Comparison of ENCODE assay signal across 25 mouse cellular contexts in the genomic region with DNA sequence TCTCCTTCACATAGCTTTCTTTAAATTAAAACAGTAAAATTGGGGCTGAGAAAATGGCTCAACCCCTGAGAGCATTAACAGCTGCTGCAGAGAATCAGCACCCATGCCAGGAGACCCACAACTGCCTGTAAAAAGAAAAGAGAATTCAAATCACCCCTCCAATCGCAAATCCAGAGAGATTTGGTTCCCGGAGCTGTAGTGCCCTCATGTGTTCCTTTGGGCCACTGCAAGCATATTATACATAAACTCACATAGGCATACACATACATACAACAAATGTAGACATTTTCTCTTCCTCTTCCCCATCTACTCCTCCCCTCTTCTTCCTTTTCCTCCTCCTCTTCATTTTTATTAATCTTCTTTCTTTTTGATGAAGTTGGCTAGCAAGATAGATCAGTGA.
DNase-seq lines count a peak whose midpoint lies in the region; ATAC-seq and TF ChIP-seq lines count a peak whose summit lies in the region.
"Had no signal": no experiment of that assay in that cellular context is flagged by ENCODE, and none has a peak within 500 bp of the region (broad histone marks: within the 10 kb centered on the region; RNA-seq: fewer than 3 reads in every experiment).

No protein-coding gene starts in this region.

- no peaks in the 10 kb centered on the region for H3K27me3 ChIP-seq in midbrain, embryonic 11.5 days (ENCODE audit: control insufficient read depth, insufficient read depth, low read length)
- H3K27me3 ChIP-seq in midbrain, embryonic 16.5 days (ENCODE audit: control insufficient read depth, insufficient read depth, low read depth, low read length) = no peaks in the 10 kb centered on the region
- H3K27me3 ChIP-seq: forebrain, embryonic 13.5 days; heart, embryonic 13.5 days; hindbrain, embryonic 12.5 days; hindbrain, embryonic 15.5 days; intestine, embryonic 15.5 days had no signal

- H3K4me3 ChIP-seq in midbrain, embryonic 11.5 days (ENCODE audit: low read depth, low read length) = no peak overlapping the region
- no peak overlapping the region for H3K4me3 ChIP-seq in midbrain, embryonic 16.5 days (ENCODE audit: low read depth, low read length)
- H3K4me3 ChIP-seq in ES-E14 (ENCODE audit: insufficient read depth in 1 of 2, low read depth in 1 of 2, low read length in 2 of 2, poor library complexity in 1 of 2, severe bottlenecking in 1 of 2) = no peak overlapping the region
- H3K4me3 ChIP-seq: forebrain, embryonic 10.5 days; forebrain, embryonic 13.5 days; heart, adult 2 months; heart, embryonic 10.5 days; heart, embryonic 13.5 days; hindbrain, embryonic 12.5 days; hindbrain, embryonic 15.5 days; intestine, embryonic 15.5 days had no signal

- H3K9ac ChIP-seq in midbrain, embryonic 11.5 days (ENCODE audit: low read length) = no peak overlapping the region
- H3K9ac ChIP-seq in midbrain, embryonic 16.5 days (ENCODE audit: low read depth, low read length) = no peak overlapping the region
- no peak overlapping the region for H3K9ac ChIP-seq in ES-E14 (ENCODE audit: insufficient read depth, low read depth, low read length, poor library complexity, severe bottlenecking)
- H3K9ac ChIP-seq: forebrain, embryonic 13.5 days; heart, embryonic 13.5 days; hindbrain, embryonic 12.5 days; hindbrain, embryonic 15.5 days; intestine, embryonic 15.5 days had no signal

- DNase-seq in midbrain, embryonic 11.5 days (ENCODE audit: low spot score, missing footprints) = peak; percentile 35
- no peak for DNase-seq in ES-E14 (ENCODE audit: low read depth, low spot score)
- peak; percentile 55 for DNase-seq in ZHBTc4 (ENCODE audit: low read depth, low spot score)
- DNase-seq in cerebellum, postnatal 36 days = no peak
- DNase-seq in heart, postnatal 36 days = no peak
- no peak for DNase-seq in neural tube, embryonic 10.5 days (ENCODE audit: extremely low spot score, low spot score)
- DNase-seq: adrenal gland, adult 2 months; adrenal gland, postnatal 14 days; cerebellum, adult 11 months; cerebellum, adult 2 months; cerebellum, postnatal 10 days; gastrocnemius, postnatal 10 days; gastrocnemius, postnatal 36 days; heart, adult 2 months; heart, postnatal 14 days had no signal

- no peak for ATAC-seq in midbrain, embryonic 11.5 days (ENCODE audit: low FRiP score)
- no peak for ATAC-seq in midbrain, embryonic 16.5 days
- ATAC-seq: activated CD4-positive, CD25-positive, alpha-beta regulatory T cell, adult 4 months; forebrain, embryonic 13.5 days; forebrain, embryonic 16.5 days; intestine, embryonic 15.5 days had no signal

- H3K27ac ChIP-seq in midbrain, embryonic 11.5 days (ENCODE audit: low read depth, low read length) = no peak overlapping the region
- H3K27ac ChIP-seq in midbrain, embryonic 16.5 days (ENCODE audit: low read length) = no peak overlapping the region
- H3K27ac ChIP-seq in ES-E14 (ENCODE audit: insufficient read depth, low read depth, low read length, poor library complexity, severe bottlenecking) = no peak overlapping the region
- H3K27ac ChIP-seq: forebrain, embryonic 10.5 days; forebrain, embryonic 13.5 days; heart, adult 2 months; heart, embryonic 10.5 days; heart, embryonic 13.5 days; hindbrain, embryonic 12.5 days; hindbrain, embryonic 15.5 days; intestine, embryonic 15.5 days had no signal

- WGBS in midbrain, embryonic 11.5 days = 95% methylated on average over 2 of the region's 2 CpGs
- WGBS in midbrain, embryonic 16.5 days = 91% methylated on average over 2 of the region's 2 CpGs

- no peak overlapping the region for H3K4me2 ChIP-seq in midbrain, embryonic 11.5 days
- no peak overlapping the region for H3K4me2 ChIP-seq in midbrain, embryonic 16.5 days (ENCODE audit: low read length)
- H3K4me2 ChIP-seq: forebrain, embryonic 13.5 days; heart, embryonic 13.5 days; hindbrain, embryonic 12.5 days; hindbrain, embryonic 15.5 days; intestine, embryonic 15.5 days had no signal

- no peaks in the 10 kb centered on the region for H3K36me3 ChIP-seq in midbrain, embryonic 11.5 days (ENCODE audit: control insufficient read depth, insufficient read depth, low read length)
- H3K36me3 ChIP-seq in midbrain, embryonic 16.5 days (ENCODE audit: control insufficient read depth, insufficient read depth, low read length) = no peaks in the 10 kb centered on the region
- H3K36me3 ChIP-seq in ES-E14 (ENCODE audit: control insufficient read depth, insufficient read depth, low read length, poor library complexity, severe bottlenecking) = no peaks in the 10 kb centered on the region
- H3K36me3 ChIP-seq: forebrain, embryonic 10.5 days; heart, embryonic 10.5 days; heart, embryonic 13.5 days; hindbrain, embryonic 12.5 days; hindbrain, embryonic 15.5 days; intestine, embryonic 15.5 days had no signal

- in situ Hi-C loops in ES-E14 (cut with MboI; ENCODE audit: low sequenced_read_pairs in 2 of 2, unreplicated experiment in 2 of 2) = no loop called here

- no peaks in the 10 kb centered on the region for H3K4me1 ChIP-seq in midbrain, embryonic 11.5 days (ENCODE audit: control insufficient read depth, insufficient read depth, low read length)
- peaks cover 5% of the 10 kb centered on the region; the same call in 1 of the 2 replicates for H3K4me1 ChIP-seq in midbrain, embryonic 16.5 days (ENCODE audit: control insufficient read depth, insufficient read depth, low read length)
- H3K4me1 ChIP-seq in ES-E14 (ENCODE audit: control insufficient read depth in 2 of 2, insufficient read depth in 2 of 2, low read length in 2 of 2, poor library complexity in 1 of 2) = no peaks in the 10 kb centered on the region
- H3K4me1 ChIP-seq: forebrain, embryonic 10.5 days; heart, embryonic 13.5 days; hindbrain, embryonic 12.5 days; hindbrain, embryonic 15.5 days; intestine, embryonic 15.5 days had no signal

- intact Hi-C loops in heart, postnatal 36 days (cut with DNase I) = no loop called here

- H3K9me3 ChIP-seq in midbrain, embryonic 11.5 days (ENCODE audit: control insufficient read depth, low read length) = no peaks in the 10 kb centered on the region
- H3K9me3 ChIP-seq in midbrain, embryonic 16.5 days (replicated peaks; ENCODE audit: control insufficient read depth, low read length, poor library complexity, severe bottlenecking) = no peaks in the 10 kb centered on the region
- no peaks in the 10 kb centered on the region for H3K9me3 ChIP-seq in ES-E14 (ENCODE audit: control insufficient read depth, insufficient read depth, low read depth, low read length)
- H3K9me3 ChIP-seq: forebrain, embryonic 13.5 days; heart, embryonic 10.5 days; hindbrain, embryonic 15.5 days; intestine, embryonic 15.5 days had no signal

TF ChIP-seq in ES-E14, 5 proteins besides CTCF, POLR2A, EP300 and RAD21:
- peak; percentile 80 for TF ChIP-seq ZC3H11A (IDR thresholded peaks at IDR 0.05; ENCODE audit: borderline replicate concordance, low read depth, low read length)
- no peak for TF ChIP-seq CHD2 (IDR thresholded peaks at IDR 0.05; ENCODE audit: low read depth, low read length)

Comparison
In these comparisons a context has a peak if more than half of its experiments do, and no peak if none do; other contexts are left out.
1. DNase-seq: peak in midbrain, embryonic 11.5 days (single experiment) and ZHBTc4 (single experiment); none in ES-E14 (single experiment), cerebellum, postnatal 36 days (0 of 2), heart, postnatal 36 days (0 of 2) and neural tube, embryonic 10.5 days (single experiment).